Mouse (Mus musculus): ENCODE results near the gene 3110040M04Rik.

DNA sequence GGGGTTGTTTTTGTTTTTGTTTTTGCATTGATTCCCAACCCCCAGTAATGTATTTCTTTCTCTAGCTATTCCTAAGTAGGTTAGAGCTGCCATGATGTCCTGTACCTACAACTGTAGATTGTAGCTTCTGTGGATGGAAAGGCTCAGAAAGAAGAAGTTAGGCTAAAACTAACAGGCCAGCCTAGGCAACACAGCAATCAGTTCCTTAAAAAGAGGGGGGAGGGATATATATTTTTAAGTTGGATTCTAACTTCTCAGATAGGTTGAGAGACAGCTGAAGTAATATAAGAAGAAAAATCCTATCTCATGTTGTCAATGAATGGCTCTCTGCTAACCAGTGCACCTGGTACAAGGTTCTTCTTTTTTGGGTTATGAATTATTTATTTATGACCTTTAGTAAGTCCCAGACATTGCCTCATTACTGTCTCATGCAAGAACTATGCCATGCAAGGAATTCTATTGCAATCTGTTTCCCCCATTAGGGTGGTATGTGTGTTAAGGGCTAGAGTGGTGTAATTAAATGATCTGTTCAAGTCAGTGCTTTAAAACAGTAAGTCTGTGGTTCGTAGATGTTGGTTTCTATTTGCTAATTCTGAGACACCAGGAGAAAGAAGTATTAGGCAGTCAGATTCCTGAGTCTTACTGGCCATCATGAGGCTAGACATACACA lies 24.5 kb downstream of the 3110040M04Rik start:
- TF ChIP-seq ZNF384 (IDR thresholded peaks at IDR 0.05; ENCODE audit: low read depth, low read length) (no peak), MAFK (IDR thresholded peaks at IDR 0.05; ENCODE audit: insufficient read depth, low read depth, low read length) (no peak)

Measured in ES-E14 (cell line).